Mouse (Mus musculus) myocyte (in vitro differentiated cells): Measurements from ENCODE around the gene Fus. TPM values are rescaled to one million over a fixed set of nuclear protein-coding genes. Genes with fewer than 3 reads are reported as not detected.

Source experiments
- H3K27me3 ChIP-seq: one replicate; pipeline ENCODE4 v1.6.1; 2011; ENCODE audit not compliant: control insufficient read depth, insufficient read depth, insufficient read length
- H3K36me3 ChIP-seq: one replicate; pipeline ENCODE4 v1.6.1; 2011; ENCODE audit not compliant: control insufficient read depth, insufficient read depth
- H3K4me2 ChIP-seq: one replicate; pipeline ENCODE4 v1.6.1; 2011; ENCODE audit warnings: low read depth, control low read depth
- H3K4me3 ChIP-seq: one replicate; pipeline ENCODE4 v1.5.1; 2011; ENCODE audit warnings: mild to moderate bottlenecking, control low read depth, moderate library complexity
- H3K79me2 ChIP-seq: one replicate; pipeline ENCODE4 v1.6.1; 2011; ENCODE audit not compliant: control insufficient read depth, insufficient read depth
- H3ac ChIP-seq: one replicate; pipeline ENCODE4 v1.6.1; 2011; ENCODE audit not compliant: control insufficient read depth, insufficient read length
- CEBPB ChIP-seq: IDR thresholded peaks from 2 replicates; pipeline ENCODE4 v1.6.1; 2011; ENCODE audit warnings: mild to moderate bottlenecking, moderate library complexity; ENCODE audit not compliant: poor library complexity, insufficient read depth, severe bottlenecking
- E2F4 ChIP-seq: IDR thresholded peaks from one replicate; pipeline ENCODE4 v1.6.1; 2011; ENCODE audit warnings: mild to moderate bottlenecking, control low read depth, moderate library complexity; ENCODE audit not compliant: insufficient read depth
- MAX ChIP-seq: IDR thresholded peaks from one replicate; pipeline ENCODE4 v1.6.1; 2011; ENCODE audit warnings: low read depth, mild to moderate bottlenecking, control low read depth
- MYOD1 ChIP-seq, 3 experiments: IDR thresholded peaks; one replicate each; pipeline ENCODE4 v1.6.1; 2011; ENCODE audit warnings: control low read depth in 2 of 3, low read depth in 2 of 3, mild to moderate bottlenecking in 2 of 3, moderate library complexity in 1 of 3; ENCODE audit not compliant: insufficient read length in 2 of 3, control insufficient read depth in 1 of 3
- MYOG ChIP-seq, 3 experiments: IDR thresholded peaks; one replicate each; pipeline ENCODE4 v1.6.1; 2011; ENCODE audit warnings: control low read depth in 2 of 3, low read depth in 2 of 3, mild to moderate bottlenecking in 2 of 3; ENCODE audit not compliant: insufficient read length in 2 of 3, control insufficient read depth in 1 of 3, insufficient read depth in 1 of 3
- POLR2A ChIP-seq: IDR thresholded peaks from one replicate; pipeline ENCODE4 v1.6.1; 2011; ENCODE audit warnings: low read depth, mild to moderate bottlenecking, control low read depth, moderate library complexity; ENCODE audit not compliant: insufficient read length
- POLR2AphosphoS2 ChIP-seq: IDR thresholded peaks from one replicate; pipeline ENCODE4 v1.6.1; 2011; ENCODE audit warnings: low read depth, control low read depth; ENCODE audit not compliant: insufficient read length
- REST ChIP-seq: IDR thresholded peaks from one replicate; pipeline ENCODE4 v1.6.1; 2011; ENCODE audit warnings: mild to moderate bottlenecking, control low read depth, moderate library complexity; ENCODE audit not compliant: insufficient read depth, insufficient read length
- SRF ChIP-seq: IDR thresholded peaks from one replicate; pipeline ENCODE4 v1.6.1; 2011; ENCODE audit warnings: low read depth; ENCODE audit not compliant: control insufficient read depth, insufficient read length
- TCF12 ChIP-seq: IDR thresholded peaks from one replicate; pipeline ENCODE4 v1.6.1; 2011; ENCODE audit warnings: mild to moderate bottlenecking, control low read depth; ENCODE audit not compliant: poor library complexity, insufficient read depth, severe bottlenecking
- TCF3 ChIP-seq: IDR thresholded peaks from one replicate; pipeline ENCODE4 v1.6.1; 2011; ENCODE audit warnings: low read depth, control low read depth; ENCODE audit not compliant: insufficient read length
- USF1 ChIP-seq: IDR thresholded peaks from one replicate; pipeline ENCODE4 v1.6.1; 2011; ENCODE audit warnings: low read depth, mild to moderate bottlenecking, control low read depth, moderate library complexity
- polyA plus RNA-seq: library from polyadenylated mRNA; unstranded; fragments of >200 nt; fragmentation: generic; extraction: Trizol; gene quantifications from one replicate; pipeline ENCODE4 v1.2.1, GENCODE M21; 2012; ENCODE audit warnings: missing spikeins

The Fus gene
- polyA plus RNA-seq, 1 experiment, result 231 TPM

DNA sequence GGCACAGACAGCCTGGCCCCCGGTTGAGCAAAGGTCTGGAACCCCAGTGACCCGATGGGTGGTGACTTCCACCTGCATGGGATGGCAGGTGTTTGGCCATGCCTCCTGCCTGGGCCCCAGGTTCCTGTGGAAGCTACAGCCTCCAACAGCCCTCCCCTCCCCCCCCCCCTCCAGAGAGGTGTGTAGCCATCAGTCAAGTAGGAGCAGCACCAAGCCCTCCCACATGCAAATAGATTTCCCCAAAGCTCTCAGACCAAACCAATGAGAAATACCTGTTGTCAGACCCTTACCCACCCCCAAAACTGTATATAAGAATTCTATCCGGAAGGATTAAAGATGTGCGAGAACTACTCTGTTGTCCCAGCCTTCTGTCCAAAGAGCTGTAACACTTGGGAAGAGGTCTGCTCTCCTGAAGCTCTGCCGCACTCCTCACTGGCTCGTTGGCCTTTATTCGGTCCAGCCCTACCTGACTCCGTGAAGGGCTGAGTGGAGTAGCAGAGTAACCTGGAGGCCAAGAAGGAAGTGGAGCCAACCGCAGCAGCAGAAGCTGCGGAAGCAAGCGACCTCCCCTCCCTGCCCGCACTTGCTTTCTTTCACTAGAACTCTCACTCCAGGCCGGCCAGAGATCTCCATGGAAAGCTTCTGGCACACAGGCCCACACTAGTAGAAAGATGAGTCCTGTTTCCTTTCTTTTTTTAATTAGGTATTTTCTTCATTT is 14.2 kb upstream of the Fus start:
- Histone ChIP-seq H3ac (no peak overlapping the region), H3K79me2 (no peaks in the 10 kb centered on the region), H3K27me3 (peaks cover 9% of the 10 kb centered on the region), H3K36me3 (no peaks in the 10 kb centered on the region), H3K4me2 (no peak overlapping the region), H3K4me3 (no peak overlapping the region)
- TF ChIP-seq CEBPB (no peak), POLR2A (no peak), TCF3 (no peak), MAX (no peak), POLR2AphosphoS2 (no peak), TCF12 (no peak), SRF (no peak)

DNA sequence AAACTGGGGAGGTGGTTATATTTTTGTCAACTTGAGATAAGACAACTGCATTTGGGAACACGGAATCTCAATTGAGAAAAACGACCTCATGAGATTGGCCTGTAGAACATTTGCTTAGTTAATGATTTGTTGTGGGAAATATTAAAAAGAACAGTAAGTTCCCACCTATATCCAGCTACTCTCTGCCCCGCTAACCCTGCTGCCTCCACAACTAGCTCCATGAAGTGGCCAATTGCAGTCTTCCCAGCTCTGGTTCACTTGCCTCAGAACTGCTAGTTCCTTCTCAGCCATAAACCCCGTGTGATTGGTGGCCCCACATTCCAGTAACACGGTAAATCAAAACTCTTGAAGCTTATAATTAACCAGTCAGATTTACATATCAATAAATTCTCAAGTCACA is 7.9 kb upstream of the Fus start:
- no peak overlapping the region for H3ac ChIP-seq
- TF ChIP-seq MAX (no peak), POLR2AphosphoS2 (no peak), REST (no peak), POLR2A (no peak), TCF3 (no peak), CEBPB (no peak), MYOD1 (IDR thresholded peaks at IDR 0.05; ENCODE audit: control insufficient read depth in 1 of 3, insufficient read length in 2 of 3, low read depth in 2 of 3) (no peak), E2F4 (no peak), TCF12 (no peak), USF1 (no peak), MYOG (IDR thresholded peaks at IDR 0.05; ENCODE audit: control insufficient read depth in 1 of 3, insufficient read depth in 1 of 3, insufficient read length in 2 of 3, low read depth in 2 of 3) (no peak), SRF (no peak)
- no peak overlapping the region for H3K4me2 ChIP-seq

DNA sequence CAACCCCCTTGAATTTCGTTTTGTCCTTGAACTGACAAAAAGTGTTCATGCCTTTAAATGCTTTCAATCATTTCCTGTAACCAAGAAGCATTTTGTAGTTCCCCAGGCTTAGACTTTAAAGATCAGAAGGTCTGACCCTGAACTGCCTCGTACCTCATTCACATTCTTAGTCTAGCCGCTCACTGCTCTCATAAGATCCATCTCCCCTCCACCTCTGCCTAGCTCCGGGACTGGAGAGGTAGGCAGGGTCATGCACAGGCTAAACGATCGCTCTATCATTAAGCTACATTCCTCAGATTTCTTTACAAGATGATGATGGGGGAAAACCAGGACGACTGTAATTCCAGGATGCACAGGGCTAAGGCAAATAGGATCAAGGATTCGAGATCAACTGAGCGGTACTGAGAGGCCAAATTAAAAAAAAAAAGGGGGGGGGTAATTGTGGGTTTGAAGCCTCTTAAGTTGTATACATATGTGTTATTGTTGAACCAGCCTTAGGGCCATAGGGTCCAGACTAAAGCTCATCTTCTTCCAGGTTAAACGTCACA is 812 bp upstream of the Fus start:
- Histone ChIP-seq H3K27me3 (no peaks in the 10 kb centered on the region), H3K4me2 (peak overlapping the region; percentile 95), H3K4me3 (peak overlapping the region; percentile 95), H3ac (peak overlapping the region; percentile 89), H3K79me2 (peaks cover 36% of the 10 kb centered on the region), H3K36me3 (peaks cover 14% of the 10 kb centered on the region)
- TF ChIP-seq CEBPB, result no peak
- TF ChIP-seq TCF3, result no peak
- no peak for TF ChIP-seq MYOD1 (IDR thresholded peaks at IDR 0.05; ENCODE audit: control insufficient read depth in 1 of 3, insufficient read length in 2 of 3, low read depth in 2 of 3)
- TF ChIP-seq POLR2A, result no peak
- TF ChIP-seq E2F4, result no peak
- no peak for TF ChIP-seq POLR2AphosphoS2
- no peak for TF ChIP-seq REST
- no peak for TF ChIP-seq USF1
- no peak for TF ChIP-seq TCF12
- no peak for TF ChIP-seq SRF
- no peak for TF ChIP-seq MYOG (IDR thresholded peaks at IDR 0.05; ENCODE audit: control insufficient read depth in 1 of 3, insufficient read depth in 1 of 3, insufficient read length in 2 of 3, low read depth in 2 of 3)
- no peak for TF ChIP-seq MAX

More for the DNA sequence above, 7.9 kb upstream of the Fus start:
- no peaks in the 10 kb centered on the region for H3K79me2 ChIP-seq
- no peak overlapping the region for H3K4me3 ChIP-seq
- no peaks in the 10 kb centered on the region for H3K36me3 ChIP-seq
- no peaks in the 10 kb centered on the region for H3K27me3 ChIP-seq

DNA sequence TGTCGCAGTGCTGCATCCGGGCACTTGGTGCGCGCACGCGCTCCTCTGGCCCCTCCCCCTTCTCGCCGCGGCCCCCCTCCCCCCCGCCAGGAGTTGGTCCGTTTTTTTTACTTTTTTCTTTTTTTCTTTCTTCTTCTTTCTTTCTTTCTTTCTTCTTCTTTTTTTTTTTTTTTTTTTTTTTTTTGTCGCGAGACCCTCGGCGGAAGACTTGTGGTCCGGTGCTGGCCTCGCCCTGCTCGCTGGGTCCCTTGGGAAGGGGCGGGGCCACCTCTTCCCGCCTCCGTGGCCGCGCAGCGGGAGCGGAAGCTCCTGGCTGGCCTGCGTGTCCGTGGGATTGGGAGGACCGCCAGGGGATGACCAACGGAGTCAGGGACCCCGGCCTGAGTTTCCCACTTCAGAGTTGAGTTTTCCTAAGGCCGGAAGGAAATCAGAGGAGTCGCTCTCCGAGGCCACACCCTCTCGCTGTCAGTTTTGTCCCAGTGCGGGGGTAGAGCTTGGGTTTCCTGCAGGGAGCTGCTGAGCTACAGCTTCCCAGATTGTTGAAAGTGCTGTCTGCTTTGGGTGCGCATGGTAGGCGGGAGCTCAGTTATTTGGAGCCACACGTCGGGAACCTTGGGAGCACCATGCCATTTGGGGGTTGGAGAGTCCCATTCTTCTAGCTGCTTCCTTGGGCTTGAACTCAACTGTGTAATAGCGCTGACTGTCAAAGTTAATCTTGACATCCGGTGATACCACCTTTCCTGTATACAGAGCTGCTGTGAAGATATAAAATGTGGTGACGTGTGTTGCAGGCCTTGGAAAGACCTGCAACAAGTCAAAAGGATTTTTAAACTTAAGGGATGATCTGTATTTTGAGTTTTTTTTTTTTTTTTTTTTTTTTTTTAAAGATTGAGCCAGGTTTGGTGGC is 918 bp downstream of the Fus start:
- peak overlapping the region; percentile 95 for H3K4me3 ChIP-seq
- peaks cover 53% of the 10 kb centered on the region for H3K79me2 ChIP-seq
- H3ac ChIP-seq, result peak overlapping the region; percentile 89
- peaks cover 29% of the 10 kb centered on the region for H3K36me3 ChIP-seq
- H3K27me3 ChIP-seq, result no peaks in the 10 kb centered on the region
- TF ChIP-seq POLR2A (peak; percentile 31), E2F4 (no peak), REST (no peak), TCF3 (no peak)
- peak overlapping the region; percentile 73 for H3K4me2 ChIP-seq
